In the genomic region with DNA sequence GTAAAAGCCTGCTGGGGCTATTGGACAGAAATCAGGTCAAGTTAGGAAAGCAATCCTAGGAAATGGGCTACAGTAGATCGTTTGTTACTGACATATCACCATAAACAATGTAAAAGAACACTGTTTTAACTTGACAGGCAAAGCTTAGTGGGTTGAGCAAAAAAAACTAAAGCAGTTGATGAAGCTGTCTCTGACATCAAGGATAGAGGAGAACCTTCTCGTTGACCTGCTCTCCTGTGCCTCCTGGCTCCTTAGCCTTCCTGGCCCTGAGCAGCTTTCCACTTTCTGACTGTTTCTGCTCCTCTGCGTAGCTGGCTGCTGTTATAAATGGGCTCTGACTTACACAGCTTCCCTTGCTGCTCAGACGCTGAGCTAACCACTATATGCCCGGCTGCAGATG, we compare ENCODE assay signal across 36 mouse cellular contexts. TPM values are rescaled to one million over a fixed set of nuclear protein-coding genes. Genes with fewer than 3 reads are reported as not detected.
DNase-seq lines count a peak whose midpoint lies in the region; ATAC-seq and TF ChIP-seq lines count a peak whose summit lies in the region.
"Had no signal": no experiment of that assay in that cellular context is flagged by ENCODE, and none has a peak within 500 bp of the region (broad histone marks: within the 10 kb centered on the region; RNA-seq: fewer than 3 reads in every experiment).

No protein-coding gene starts in this region.

- H3K4me3 ChIP-seq in kidney, embryonic 15.5 days (replicated peaks): no peak overlapping the region
- H3K4me3 ChIP-seq in neural tube, embryonic 14.5 days (ENCODE audit: low read depth, low read length): no peak overlapping the region
- no peak overlapping the region for H3K4me3 ChIP-seq in stomach, postnatal 0 days (ENCODE audit: low read depth, low read length)
- H3K4me3 ChIP-seq: forebrain, embryonic 15.5 days; heart, embryonic 13.5 days; liver, embryonic 12.5 days; midbrain, embryonic 12.5 days had no signal

- no peak overlapping the region for H3K9ac ChIP-seq in kidney, embryonic 15.5 days
- no peak overlapping the region for H3K9ac ChIP-seq in neural tube, embryonic 14.5 days (replicated peaks; ENCODE audit: low read depth, low read length)
- H3K9ac ChIP-seq in stomach, postnatal 0 days (ENCODE audit: low read length): no peak overlapping the region
- H3K9ac ChIP-seq: forebrain, embryonic 15.5 days; heart, embryonic 13.5 days; liver, embryonic 12.5 days; liver, postnatal 0 days; midbrain, embryonic 12.5 days had no signal

- TF ChIP-seq EP300 in stomach, postnatal 0 days (optimal IDR thresholded peaks at IDR 0.05): no peak

- no peaks in the 10 kb centered on the region for H3K4me1 ChIP-seq in kidney, embryonic 15.5 days
- peaks cover 4% of the 10 kb centered on the region; the same call in 1 of the 2 replicates for H3K4me1 ChIP-seq in neural tube, embryonic 14.5 days (ENCODE audit: control insufficient read depth, insufficient read depth, low read length)
- 0 out of 2 replicates have a peak, but pooled peaks cover 3% of the 10 kb centered on the region for H3K4me1 ChIP-seq in stomach, postnatal 0 days (replicated peaks; ENCODE audit: control insufficient read depth, insufficient read depth)
- H3K4me1 ChIP-seq: forebrain, embryonic 15.5 days; heart, embryonic 13.5 days; liver, embryonic 12.5 days had no signal

- no peaks in the 10 kb centered on the region for H3K36me3 ChIP-seq in kidney, embryonic 15.5 days
- no peaks in the 10 kb centered on the region for H3K36me3 ChIP-seq in neural tube, embryonic 14.5 days (ENCODE audit: control insufficient read depth, insufficient read depth, low read length)
- no peaks in the 10 kb centered on the region for H3K36me3 ChIP-seq in stomach, postnatal 0 days (ENCODE audit: control insufficient read depth, insufficient read depth, low read length)
- H3K36me3 ChIP-seq: forebrain, embryonic 15.5 days; heart, embryonic 13.5 days; liver, embryonic 12.5 days; midbrain, embryonic 12.5 days had no signal

- H3K4me2 ChIP-seq in kidney, embryonic 15.5 days: no peak overlapping the region
- H3K4me2 ChIP-seq in neural tube, embryonic 14.5 days (ENCODE audit: low read depth, low read length): no peak overlapping the region
- 0 out of 2 replicates have a peak overlapping the region, but pooled peaks have one; percentile 8 for H3K4me2 ChIP-seq in stomach, postnatal 0 days (replicated peaks; ENCODE audit: low read depth)
- H3K4me2 ChIP-seq: forebrain, embryonic 15.5 days; heart, embryonic 13.5 days; liver, embryonic 12.5 days; midbrain, embryonic 12.5 days had no signal

- H3K27me3 ChIP-seq in kidney, embryonic 15.5 days: no peaks in the 10 kb centered on the region
- no peaks in the 10 kb centered on the region for H3K27me3 ChIP-seq in neural tube, embryonic 14.5 days (ENCODE audit: control insufficient read depth, insufficient read depth, low read length)
- no peaks in the 10 kb centered on the region for H3K27me3 ChIP-seq in stomach, postnatal 0 days (ENCODE audit: control insufficient read depth, insufficient read depth, low read length)
- H3K27me3 ChIP-seq: CH12.LX; forebrain, embryonic 15.5 days; heart, embryonic 13.5 days; liver, embryonic 12.5 days; midbrain, embryonic 12.5 days had no signal

- H3K9me3 ChIP-seq in kidney, embryonic 15.5 days (replicated peaks): no peaks in the 10 kb centered on the region
- H3K9me3 ChIP-seq in neural tube, embryonic 14.5 days (ENCODE audit: control insufficient read depth, low read length): no peaks in the 10 kb centered on the region
- H3K9me3 ChIP-seq in stomach, postnatal 0 days (ENCODE audit: control insufficient read depth, low read length): no peaks in the 10 kb centered on the region
- H3K9me3 ChIP-seq: forebrain, embryonic 15.5 days; heart, embryonic 13.5 days; liver, embryonic 12.5 days; midbrain, embryonic 12.5 days had no signal

- DNase-seq in embryo, embryonic 11.5 days (ENCODE audit: low read depth, low spot score): peak; percentile 7
- no peak for DNase-seq in embryo, embryonic 11 days
- no peak for DNase-seq in kidney, postnatal 25 days
- DNase-seq in neural tube, embryonic 10.5 days (ENCODE audit: extremely low spot score, low spot score): no peak
- DNase-seq in stomach, postnatal 0 days (ENCODE audit: low spot score): no peak
- DNase-seq in heart, postnatal 4 days: no peak
- DNase-seq: adrenal gland, adult 8-10 months; cerebellum, adult 2 months; cerebellum, postnatal 14 days; heart, postnatal 10 days; kidney, adult 8-10 months; layer of hippocampus, postnatal 36 days; left cerebral cortex, postnatal 4 days; liver, postnatal 0 days; lung, postnatal 10 days; right cerebral cortex, adult 18-20 months; thymus, postnatal 14 days had no signal

- ATAC-seq in kidney, embryonic 15.5 days (replicated peaks; ENCODE audit: low FRiP score): 0 out of 2 replicates have a peak, but pooled peaks have one; percentile 4
- ATAC-seq in neural tube, embryonic 14.5 days (ENCODE audit: low read depth): 0 out of 2 replicates have a peak, but pooled peaks have one; percentile 28
- no peak for ATAC-seq in stomach, postnatal 0 days (ENCODE audit: low FRiP score, low TSS enrichment)
- ATAC-seq: forebrain, embryonic 15.5 days; liver, embryonic 12.5 days had no signal

- TF ChIP-seq CTCF in stomach, postnatal 0 days (IDR thresholded peaks at IDR 0.05; ENCODE audit: low read depth): no peak

- WGBS in kidney, embryonic 15.5 days: 29% methylated on average over 5 of the region's 5 CpGs
- 50% methylated on average over 5 of the region's 5 CpGs for WGBS in neural tube, embryonic 14.5 days
- 11% methylated on average over 5 of the region's 5 CpGs for WGBS in stomach, postnatal 0 days

- no peak overlapping the region for H3K27ac ChIP-seq in kidney, embryonic 15.5 days
- H3K27ac ChIP-seq in neural tube, embryonic 14.5 days (ENCODE audit: low read depth, low read length): no peak overlapping the region
- peak overlapping the region; percentile 49; the same call in 1 of the 2 replicates for H3K27ac ChIP-seq in stomach, postnatal 0 days (replicated peaks)
- H3K27ac ChIP-seq: forebrain, embryonic 15.5 days; heart, embryonic 13.5 days; liver, embryonic 12.5 days; midbrain, embryonic 12.5 days had no signal

RNA-seq across cellular contexts. Expression of gene 4921539E11Rik, which starts 27.3 kb away (rescaled TPM):
- polyA plus RNA-seq in kidney, embryonic 15.5 days (2015; fragmentation: Nextera tagmentation; extraction: Ambion mirVana): not detected in 2 replicates
- polyA plus RNA-seq in neural tube, embryonic 14.5 days (2014; fragmentation: Nextera tagmentation; extraction: Ambion mirVana): 0.13 TPM in 1 of 2 replicates, not detected in the other
- polyA plus RNA-seq in stomach, postnatal 0 days (2015; fragmentation: Nextera tagmentation; extraction: Ambion mirVana): not detected in 2 replicates
- total RNA-seq in heart, postnatal 4 days (2021): not detected
- total RNA-seq: adrenal gland, adult 8-10 months; adrenal gland, postnatal 4 days; CH12.LX; ES-E14; gastrocnemius, adult 8-10 months; heart, adult 8-10 months; heart, postnatal 10 days; layer of hippocampus, postnatal 36 days; left cerebral cortex, postnatal 4 days had no signal
- polyA plus RNA-seq: C2C12; cerebellum, adult 2 months; cortical plate, adult 2 months; embryonic facial prominence, embryonic 11.5 days; forebrain, embryonic 15.5 days; gonadal fat pad, adult 2 months; heart, embryonic 13.5 days; large intestine, adult 2 months; limb, embryonic 14.5 days; liver, embryonic 12.5 days; liver, postnatal 0 days; midbrain, embryonic 12.5 days; neural tube, embryonic 11.5 days; stomach, embryonic 14.5 days had no signal

RNA-seq across cellular contexts. Expression of gene Slc35d1, which starts 48.4 kb away (rescaled TPM):
- polyA plus RNA-seq in kidney, embryonic 15.5 days (2015; fragmentation: Nextera tagmentation; extraction: Ambion mirVana): 7.7 and 9.4 TPM in 2 replicates
- polyA plus RNA-seq in neural tube, embryonic 14.5 days (2014; fragmentation: Nextera tagmentation; extraction: Ambion mirVana): 9.5 and 10.0 TPM in 2 replicates
- 5.8 and 7.6 TPM in 2 replicates for polyA plus RNA-seq in stomach, postnatal 0 days (2015; fragmentation: Nextera tagmentation; extraction: Ambion mirVana)
- total RNA-seq in heart, postnatal 4 days (2021): 1 to 10 TPM; 8.4 to 8.8 TPM

RNA-seq across cellular contexts. Expression of gene Oma1, which starts 50.2 kb away (rescaled TPM):
- 21.0 and 25.1 TPM in 2 replicates for polyA plus RNA-seq in kidney, embryonic 15.5 days (2015; fragmentation: Nextera tagmentation; extraction: Ambion mirVana)
- polyA plus RNA-seq in neural tube, embryonic 14.5 days (2014; fragmentation: Nextera tagmentation; extraction: Ambion mirVana): 9.0 and 9.4 TPM in 2 replicates
- 15.4 and 15.5 TPM in 2 replicates for polyA plus RNA-seq in stomach, postnatal 0 days (2015; fragmentation: Nextera tagmentation; extraction: Ambion mirVana)
- 10 to 100 TPM; 13.6 to 17.6 TPM for total RNA-seq in heart, postnatal 4 days (2021)
